Mouse (Mus musculus): ENCODE data around the gene Clpp. TPM values are rescaled to one million over a fixed set of nuclear protein-coding genes. Genes with fewer than 3 reads are reported as not detected.

Clpp gene
- total RNA-seq, 2 experiments from 2014 or later, result 29.8 to 31.3 TPM

GRCm38 (mm10) chr17:56986105-56986805, 3.9 kb upstream of the Clpp start:
- DNase-seq, result no peak

GRCm38 (mm10) chr17:56988441-56988840, 1.7 kb upstream of the Clpp start:
- DNase-seq, result no peak

- DNase-seq, result no peak
These were observed 1.1 kb upstream of the Clpp start for GRCm38 (mm10) chr17:56988921-56989430.

GRCm38 (mm10) chr17:56989467-56990114, 514 bp upstream of the Clpp start:
- no peak for DNase-seq

- no peak for DNase-seq
These were observed 861 bp downstream of the Clpp start for GRCm38 (mm10) chr17:56990966-56991365.

GRCm38 (mm10) chr17:56995046-56995445, 4.9 kb downstream of the Clpp start:
- no peak for DNase-seq

- no peak for DNase-seq
These were observed 6.4 kb downstream of the Clpp start for GRCm38 (mm10) chr17:56996506-56996905.

GRCm38 (mm10) chr17:56997029-56997667, 7.0 kb downstream of the Clpp start, which contains the start of gene Alkbh7:
Gene Alkbh7, plus strand, starts transcription at chr17:56997339.
- peak; percentile 97 for DNase-seq

GRCm38 (mm10) chr17:56999414-56999813, 9.3 kb downstream of the Clpp start:
- DNase-seq, result no peak

- no peak for DNase-seq
These were observed 10.0 kb downstream of the Clpp start, which contains the start of gene Pspn for GRCm38 (mm10) chr17:56999968-57000609. Gene Pspn, minus strand, starts transcription at chr17:57000018.

- no peak for DNase-seq
These were observed 11.1 kb downstream of the Clpp start for GRCm38 (mm10) chr17:57001228-57001627.

GRCm38 (mm10) chr17:57003994-57004393, 13.9 kb downstream of the Clpp start:
- DNase-seq, result no peak

- no peak for DNase-seq
These were observed 17.2 kb downstream of the Clpp start for GRCm38 (mm10) chr17:57007137-57007905.

GRCm38 (mm10) chr17:57010911-57011235, 20.8 kb downstream of the Clpp start:
- DNase-seq, result no peak

GRCm38 (mm10) chr17:57011236-57012141, 21.4 kb downstream of the Clpp start, which contains the start of the genes Gtf2f1 and Gm17949:
Gene Gtf2f1, minus strand, starts transcription at chr17:57011288.
Gene Gm17949, plus strand, starts transcription at chr17:57011469.
- DNase-seq, result peak; percentile 95

- no peak for DNase-seq
These were observed 22.2 kb downstream of the Clpp start for GRCm38 (mm10) chr17:57012245-57012795.

- no peak for DNase-seq
These were observed 29.6 kb downstream of the Clpp start for GRCm38 (mm10) chr17:57019693-57020092.

GRCm38 (mm10) chr17:57020960-57021359, 30.9 kb downstream of the Clpp start:
- DNase-seq, result no peak

- no peak for DNase-seq
These were observed 37.4 kb downstream of the Clpp start for GRCm38 (mm10) chr17:57027471-57027870.

- no peak for DNase-seq
These were observed 39.6 kb downstream of the Clpp start for GRCm38 (mm10) chr17:57029691-57030090.

Data from gastrocnemius, postnatal 25 days (tissue).